Mouse (Mus musculus) kidney, adult 2 months (tissue): ENCODE measurements around the gene Ston1.

ENCODE experiments used
- CTCF ChIP-seq: fragments of 200-500 bp; conservative IDR thresholded peaks from 2 replicates; pipeline ENCODE4 v1.5.1; 2011; ENCODE audit warnings: low read depth, mild to moderate bottlenecking, control low read depth, low read length, moderate library complexity, mixed read lengths; ENCODE audit not compliant: insufficient read depth, insufficient read length
- POLR2A ChIP-seq: fragments of 200-500 bp; IDR thresholded peaks from one replicate; pipeline ENCODE4 v1.6.1; 2011; ENCODE audit warnings: low read depth, low read length, control low read depth

DNA sequence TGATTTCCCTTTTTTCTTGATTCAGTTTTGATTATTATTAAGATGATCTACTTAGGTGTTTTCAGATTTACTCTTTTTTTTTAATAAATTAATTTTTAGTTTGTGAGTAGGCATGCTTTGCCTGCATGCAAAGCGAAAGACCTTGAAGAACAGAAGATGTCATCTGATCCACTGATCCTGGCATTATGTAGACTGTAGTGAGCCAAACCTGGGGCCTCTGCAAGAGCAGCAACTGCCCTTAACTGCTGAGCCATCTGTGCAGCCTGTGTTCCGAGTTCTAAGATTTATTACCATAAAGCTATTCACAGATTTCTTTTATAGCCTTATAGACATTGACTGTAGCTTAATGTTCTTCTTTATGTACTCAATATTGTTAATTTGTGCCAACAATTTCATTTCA is 8.6 kb downstream of the Ston1 start:
- TF ChIP-seq CTCF = no peak
- no peak for TF ChIP-seq POLR2A
